Mouse (Mus musculus): ENCODE results near the gene Nfil3.

Gene Nfil3

GRCm38 (mm10) chr13:52980951-52981421 lies at the start of gene Nfil3:
Gene Nfil3, minus strand, starts transcription at chr13:52981073.
- DNase-seq (ENCODE audit: low read depth in 2 of 2, low spot score in 2 of 2) = peak; percentile 16 to 28

DNA sequence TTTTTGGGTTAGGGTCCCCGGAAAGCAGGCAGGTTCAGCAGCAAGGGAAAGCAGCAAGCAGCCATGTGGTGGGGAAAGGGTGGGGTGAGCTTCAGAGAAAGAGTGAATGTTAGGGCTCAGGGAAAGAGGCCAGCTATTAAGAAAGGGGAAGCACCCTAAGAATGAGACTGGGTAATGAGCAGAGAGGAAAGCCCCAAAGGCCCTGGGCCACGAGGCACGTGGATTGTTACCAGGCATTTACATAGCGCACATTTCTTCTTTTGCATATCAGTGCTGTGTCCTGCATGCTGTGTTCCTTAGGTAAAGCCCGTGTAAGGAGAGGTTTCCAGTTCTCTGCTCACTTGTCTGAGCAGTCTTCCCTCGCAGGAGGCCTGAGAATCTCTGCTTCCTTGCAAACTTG lies 43.4 kb upstream of the Nfil3 start:
- no peak for DNase-seq (ENCODE audit: low read depth in 2 of 2, low spot score in 2 of 2)

- no peak for DNase-seq (ENCODE audit: low read depth in 2 of 2, low spot score in 2 of 2)
These were observed 39.4 kb upstream of the Nfil3 start for GRCm38 (mm10) chr13:53020282-53020681.

DNA sequence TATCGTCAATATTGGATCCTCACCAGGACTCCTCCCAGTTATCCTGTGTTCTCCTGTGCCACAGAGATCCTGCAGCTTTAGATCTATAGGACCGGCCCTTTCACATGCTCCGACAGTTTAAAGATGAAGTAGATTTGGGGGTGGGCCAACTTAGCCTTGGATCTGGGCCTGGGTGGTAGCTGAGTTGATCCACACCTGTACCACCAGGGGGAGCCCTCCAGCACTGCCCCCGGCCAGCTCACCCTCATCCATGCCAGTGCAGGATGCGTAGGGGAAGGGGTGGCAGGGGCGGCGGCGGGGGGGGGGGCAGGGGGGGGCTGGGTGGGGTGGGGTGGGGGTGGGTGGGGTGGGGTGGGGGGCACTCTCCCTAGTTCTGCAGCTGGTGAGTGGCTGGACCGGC lies 38.7 kb upstream of the Nfil3 start:
- DNase-seq (ENCODE audit: low read depth in 2 of 2, low spot score in 2 of 2) = peak; percentile 3 to 35

DNA sequence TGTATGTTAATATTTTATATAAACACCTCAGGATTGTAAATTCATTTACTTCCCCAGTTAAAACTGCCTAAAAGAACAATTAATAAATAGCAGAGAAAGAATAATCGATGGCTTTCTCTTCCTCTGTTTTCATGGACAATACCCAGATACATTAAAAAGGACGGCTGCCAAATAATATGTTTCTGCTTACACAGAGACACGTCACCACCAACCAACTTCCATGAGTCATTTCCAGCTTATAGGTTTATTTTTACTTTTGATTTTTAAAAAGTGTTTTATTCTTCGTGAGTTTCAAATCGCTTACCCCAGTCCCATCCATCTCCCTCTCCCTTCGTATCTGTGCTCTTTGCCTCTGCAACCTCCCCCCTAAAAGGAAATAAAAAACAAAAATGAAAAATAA lies 38.1 kb upstream of the Nfil3 start:
- DNase-seq (ENCODE audit: low read depth in 2 of 2, low spot score in 2 of 2) = no peak

- DNase-seq (ENCODE audit: low read depth in 2 of 2, low spot score in 2 of 2) = no peak
These were observed 37.1 kb upstream of the Nfil3 start for GRCm38 (mm10) chr13:53017983-53018382.

DNA sequence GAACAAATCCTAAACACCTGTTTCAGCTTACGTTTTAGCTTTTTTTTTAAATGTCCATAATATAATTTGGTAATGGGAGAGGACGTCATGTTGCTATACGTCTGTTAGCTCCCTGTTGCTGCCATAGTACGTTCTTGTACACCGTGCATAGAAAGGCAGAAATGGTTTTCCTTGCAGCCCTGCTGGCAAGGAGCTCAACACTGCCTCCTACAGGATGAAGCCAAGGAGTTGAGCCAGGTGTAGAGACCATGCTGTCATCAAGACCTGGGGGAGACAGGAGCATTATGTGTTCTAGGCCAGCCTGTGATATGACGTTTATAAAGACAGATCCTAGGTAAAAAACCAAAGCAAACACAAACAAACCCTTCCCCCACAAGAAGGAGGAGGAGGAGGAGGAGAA lies 36.2 kb upstream of the Nfil3 start:
- no peak for DNase-seq (ENCODE audit: low read depth in 2 of 2, low spot score in 2 of 2)

- DNase-seq (ENCODE audit: low read depth in 2 of 2, low spot score in 2 of 2) = no peak
These were observed 30.6 kb upstream of the Nfil3 start for GRCm38 (mm10) chr13:53011426-53011825.

- no peak for DNase-seq (ENCODE audit: low read depth in 2 of 2, low spot score in 2 of 2)
These were observed 27.8 kb upstream of the Nfil3 start for GRCm38 (mm10) chr13:53008489-53009184.

DNA sequence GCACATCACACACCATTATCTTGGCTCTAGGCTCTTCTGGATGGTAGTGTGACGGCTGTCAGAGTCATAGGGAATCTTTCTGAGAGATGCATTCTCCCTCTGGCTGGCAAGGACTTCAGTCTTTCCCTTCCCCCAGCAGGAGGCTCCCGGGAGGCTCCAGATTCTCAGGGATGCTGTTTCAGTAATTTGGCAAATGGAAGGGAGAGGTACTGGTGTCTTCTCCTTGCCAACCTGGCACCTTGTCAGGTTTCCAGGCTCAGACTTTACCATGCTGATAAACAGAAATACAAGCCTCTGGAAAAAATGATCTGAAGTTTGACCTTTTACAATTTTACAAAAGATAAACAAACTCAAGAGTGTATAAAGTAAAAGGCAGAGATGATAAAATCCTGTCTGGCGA lies 26.9 kb upstream of the Nfil3 start:
- DNase-seq (ENCODE audit: low read depth in 2 of 2, low spot score in 2 of 2) = no peak

- DNase-seq (ENCODE audit: low read depth in 2 of 2, low spot score in 2 of 2) = no peak
These were observed 22.4 kb upstream of the Nfil3 start for GRCm38 (mm10) chr13:53003286-53003685.

DNA sequence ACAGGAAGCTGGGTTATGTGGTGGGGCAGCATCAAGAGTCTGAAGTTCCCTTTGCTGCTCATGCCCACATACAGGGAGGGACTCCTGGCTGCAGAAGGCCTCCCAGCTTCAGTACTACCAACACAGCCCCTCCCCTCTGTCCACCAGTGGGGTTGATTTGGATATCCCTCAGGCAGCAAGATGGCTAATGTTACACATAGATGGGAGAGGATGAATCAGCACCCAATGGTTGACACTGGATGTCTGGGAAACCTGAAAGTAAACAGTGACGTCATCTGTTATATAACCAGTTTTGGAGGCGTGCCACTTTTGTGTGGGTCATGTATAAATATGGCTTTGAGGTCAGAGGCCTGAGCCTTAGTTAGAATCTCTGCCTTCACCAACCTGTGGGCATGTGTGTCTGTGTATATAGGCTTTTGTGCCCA lies 20.6 kb upstream of the Nfil3 start:
- no peak for DNase-seq (ENCODE audit: low read depth in 2 of 2, low spot score in 2 of 2)

DNA sequence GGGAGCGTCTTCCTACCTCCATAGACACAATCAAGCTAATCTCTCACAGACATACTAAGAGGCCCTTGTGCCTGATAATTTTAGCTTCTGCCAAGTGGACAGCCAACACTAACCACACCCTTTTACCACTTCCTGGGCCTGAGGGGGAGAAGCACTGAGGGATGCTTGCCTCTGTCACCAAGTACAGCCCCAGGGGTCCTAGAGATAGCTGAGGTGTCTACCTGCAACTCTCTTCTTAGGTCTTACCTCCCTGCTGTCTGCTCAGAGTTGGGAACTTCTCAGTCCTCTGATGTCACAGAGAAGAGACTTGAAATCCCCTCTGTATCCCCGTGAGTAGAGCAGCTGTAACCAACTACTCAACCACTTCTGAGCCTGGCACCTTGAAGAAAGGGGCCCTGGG lies 19.6 kb upstream of the Nfil3 start:
- no peak for DNase-seq (ENCODE audit: low read depth in 2 of 2, low spot score in 2 of 2)

- no peak for DNase-seq (ENCODE audit: low read depth in 2 of 2, low spot score in 2 of 2)
These were observed 17.7 kb upstream of the Nfil3 start for GRCm38 (mm10) chr13:52998541-52998940.

- no peak for DNase-seq (ENCODE audit: low read depth in 2 of 2, low spot score in 2 of 2)
These were observed 16.9 kb upstream of the Nfil3 start for GRCm38 (mm10) chr13:52997806-52998205.

DNA sequence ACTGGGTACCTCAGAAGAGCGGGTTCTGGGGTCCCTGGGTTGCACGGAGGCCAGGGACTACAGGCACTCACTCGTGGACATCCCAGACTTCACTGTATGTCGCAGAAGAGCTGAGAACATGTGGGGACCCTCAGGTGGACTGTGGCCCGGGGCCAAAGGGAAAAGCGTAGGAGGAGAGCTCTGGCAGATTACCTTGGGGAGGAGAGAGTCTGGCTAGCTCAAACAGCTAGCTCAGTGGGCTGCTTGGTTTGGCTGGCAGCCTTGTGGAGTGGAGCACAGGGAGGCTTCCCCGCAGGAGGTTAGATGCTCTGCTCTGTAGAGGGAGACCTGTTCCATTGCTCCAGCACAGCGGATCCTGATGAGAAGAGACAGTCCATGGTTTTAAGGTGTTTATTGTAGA lies 15.3 kb upstream of the Nfil3 start:
- DNase-seq (ENCODE audit: low read depth in 2 of 2, low spot score in 2 of 2) = no peak

DNA sequence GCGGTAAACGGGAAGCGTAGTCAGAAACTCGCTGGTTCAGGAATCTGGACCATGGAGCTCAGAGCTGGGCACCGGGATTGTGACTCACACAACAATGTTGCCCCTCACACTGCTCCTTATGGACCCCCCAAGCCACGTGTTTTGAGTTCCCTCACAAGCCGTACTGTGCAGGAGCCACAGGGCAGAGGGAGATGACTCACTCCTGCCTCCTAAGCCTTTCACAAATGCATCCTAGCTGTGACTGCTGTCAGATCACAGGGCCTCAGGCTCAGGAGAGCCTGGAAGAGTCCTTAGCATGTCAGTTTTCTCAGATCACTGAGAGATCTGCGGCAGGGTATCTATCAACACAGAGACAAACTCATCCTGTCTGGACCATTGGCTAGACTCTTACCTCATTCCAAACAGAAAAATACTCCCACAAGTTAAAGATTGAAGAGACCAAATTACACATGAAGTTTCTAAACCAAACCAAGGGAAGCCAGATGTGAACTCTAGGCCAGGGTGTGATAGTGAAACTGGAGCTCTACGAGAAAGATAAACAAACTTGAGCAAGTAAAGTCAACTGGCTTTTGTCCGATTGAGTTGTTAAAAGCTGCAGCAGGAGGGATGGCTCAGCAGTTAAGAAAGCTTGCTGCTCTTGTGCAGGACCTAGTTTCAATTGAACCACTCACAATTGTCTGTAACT lies 13.5 kb upstream of the Nfil3 start:
- no peak for DNase-seq (ENCODE audit: low read depth in 2 of 2, low spot score in 2 of 2)

- no peak for DNase-seq (ENCODE audit: low read depth in 2 of 2, low spot score in 2 of 2)
These were observed 9.3 kb upstream of the Nfil3 start for GRCm38 (mm10) chr13:52990139-52990538.

- no peak for DNase-seq (ENCODE audit: low read depth in 2 of 2, low spot score in 2 of 2)
These were observed 8.1 kb upstream of the Nfil3 start for GRCm38 (mm10) chr13:52989005-52989404.

DNA sequence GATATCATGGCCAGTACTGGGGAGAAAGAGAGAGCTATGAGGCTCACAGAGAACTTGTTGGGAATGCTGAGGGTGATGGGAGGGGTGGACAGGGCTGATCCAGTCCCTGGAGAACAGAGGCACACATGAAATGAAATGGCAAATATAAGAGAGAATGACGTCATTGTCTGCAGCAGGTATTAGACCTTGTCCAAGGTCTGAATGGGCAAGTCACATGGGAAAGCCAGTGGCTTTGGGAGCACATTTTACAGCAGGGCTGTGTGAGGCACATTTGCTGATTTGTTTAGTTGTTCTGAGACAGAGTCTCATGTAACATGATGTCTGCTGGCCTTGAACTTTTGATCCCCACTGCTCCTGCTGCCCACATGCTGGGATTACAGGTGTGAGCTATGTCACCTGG lies 7.0 kb upstream of the Nfil3 start:
- no peak for DNase-seq (ENCODE audit: low read depth in 2 of 2, low spot score in 2 of 2)

DNA sequence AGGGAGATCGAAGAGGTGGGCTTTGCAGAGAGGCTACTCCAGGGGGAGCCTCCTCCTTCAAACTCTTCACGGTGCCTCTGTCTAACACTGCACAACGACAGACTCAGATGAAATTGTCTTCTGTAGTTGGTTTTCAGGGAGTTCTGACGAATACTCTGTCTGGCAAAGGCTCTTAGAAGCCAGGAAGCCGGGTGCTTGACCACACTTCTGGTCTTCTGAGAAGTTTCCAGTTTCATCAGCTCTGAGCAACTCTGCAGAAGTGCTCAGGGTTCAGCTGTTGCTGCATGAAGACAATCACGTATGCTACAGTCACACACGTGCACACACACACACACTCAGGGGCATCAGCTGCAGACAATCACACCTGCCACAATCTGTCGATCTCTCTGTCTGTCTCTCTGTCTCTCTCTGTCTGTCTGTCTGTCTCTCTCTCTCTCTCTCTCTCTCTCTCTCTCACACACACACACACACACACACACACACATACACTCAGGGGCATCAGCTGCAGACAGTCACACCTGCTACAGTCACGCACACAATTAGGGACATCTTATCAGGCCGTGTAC lies 5.4 kb upstream of the Nfil3 start:
- DNase-seq (ENCODE audit: low read depth in 2 of 2, low spot score in 2 of 2) = no peak

DNA sequence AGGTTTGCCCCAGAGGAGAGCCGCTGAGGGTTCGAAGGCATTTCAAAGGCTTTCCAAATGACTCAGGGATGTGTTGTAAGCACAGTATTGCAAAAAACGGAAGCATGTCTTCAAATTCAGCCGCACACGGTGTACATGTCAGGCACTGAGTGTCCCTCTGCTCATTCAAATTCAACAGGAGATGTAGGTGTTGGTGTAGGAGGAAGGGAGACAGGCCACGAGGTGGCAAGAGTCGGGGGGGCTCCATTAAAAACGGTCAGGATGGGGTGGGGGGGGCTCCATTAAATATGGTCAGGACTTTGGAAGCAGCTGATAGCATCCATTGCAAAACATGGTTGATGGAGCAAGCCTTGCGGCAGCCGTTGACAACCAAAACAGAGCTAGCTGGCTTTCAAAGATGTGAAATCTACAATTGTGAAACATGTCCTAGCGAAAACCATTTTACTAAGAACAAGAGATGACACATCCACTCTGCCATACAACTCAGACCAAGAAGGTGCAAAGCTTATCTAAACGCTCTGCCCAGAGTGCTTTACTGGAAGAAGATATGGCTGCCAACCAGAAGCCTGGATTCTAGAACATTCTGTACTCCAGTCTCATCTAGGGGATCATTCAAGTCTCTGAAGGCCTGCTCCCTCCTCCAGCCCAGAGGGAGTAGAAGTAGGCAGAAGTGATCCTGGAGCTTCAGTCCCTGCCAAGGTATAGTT lies 4.8 kb upstream of the Nfil3 start:
- DNase-seq (ENCODE audit: low read depth in 2 of 2, low spot score in 2 of 2) = no peak

Data from CD8-positive naive resting alpha-beta T cell, adult 2 months (primary cell).